Mouse (Mus musculus) hindbrain, postnatal 0 days (tissue): Measurements from ENCODE around the gene Elovl7. TPM values are rescaled to one million over a fixed set of nuclear protein-coding genes. Genes with fewer than 3 reads are reported as not detected.

Source experiments
- ATAC-seq: fragments of 200-750 bp; cut with Nextera tagmentation; 2 replicates; pipeline ENCODE4 v1.8.0; 2017; ENCODE audit warnings: mild to moderate bottlenecking, moderate TSS enrichment, moderate library complexity
- DNase-seq: peaks from one replicate; pipeline ENCODE4 v3.0.0-alpha.2; 2015; ENCODE audit warnings: low spot score
- H3K27ac ChIP-seq: fragments of 300-500 bp; sonication (generic); 2 replicates; pipeline ENCODE4 v1.5.1; 2014; ENCODE audit warnings: mild to moderate bottlenecking
- H3K27me3 ChIP-seq: fragments of 300-500 bp; sonication (generic); 2 replicates; pipeline ENCODE4 v1.6.1; 2014; ENCODE audit warnings: low read length, mixed read lengths; ENCODE audit not compliant: insufficient read depth
- H3K36me3 ChIP-seq: fragments of 300-500 bp; sonication (generic); 2 replicates; pipeline ENCODE4 v1.6.1; 2014; ENCODE audit warnings: low read length, mixed read lengths; ENCODE audit not compliant: insufficient read depth
- H3K4me1 ChIP-seq: fragments of 300-500 bp; sonication (generic); 2 replicates; pipeline ENCODE4 v1.6.1; 2014; ENCODE audit warnings: antibody characterized with exemption, low read length, mixed read lengths; ENCODE audit not compliant: insufficient read depth
- H3K4me2 ChIP-seq: fragments of 300-500 bp; sonication (generic); 2 replicates; pipeline ENCODE4 v1.6.1; 2014; ENCODE audit warnings: low read depth, mild to moderate bottlenecking, low read length, moderate library complexity, mixed read lengths
- H3K4me3 ChIP-seq: fragments of 300-500 bp; sonication (generic); 2 replicates; pipeline ENCODE4 v1.5.1; 2014; ENCODE audit warnings: low read length
- H3K9ac ChIP-seq: fragments of 300-500 bp; sonication (generic); replicated peaks from 2 replicates; pipeline ENCODE4 v1.6.1; 2014; ENCODE audit warnings: mild to moderate bottlenecking, low read length, moderate library complexity, mixed read lengths
- H3K9me3 ChIP-seq: fragments of 300-500 bp; sonication (generic); 2 replicates; pipeline ENCODE4 v1.6.1; 2016; ENCODE audit warnings: low read length, mixed read lengths
- CTCF ChIP-seq: IDR thresholded peaks from 2 replicates; pipeline ENCODE4 v1.5.1; 2016; ENCODE audit warnings: antibody characterized with exemption, control low read depth, low read depth
- WGBS: fragments of 180-500 bp; shearing (Covaris S2); extraction: QIAGEN DNeasy Blood & Tissue Kit; methylation state at CpG from one replicate; pipeline ENCODE4 v1.1.7; 2014; 5-methylcytosine and 5-hydroxymethylcytosine counted together
- polyA plus RNA-seq: library from polyadenylated mRNA; unstranded; fragments of >200 nt; fragmentation: Nextera tagmentation; extraction: Ambion mirVana; gene quantifications from 2 replicates; pipeline ENCODE4 v1.2.1, GENCODE M21; 2015
- total RNA-seq: library from RNA; depleted of rRNA; stranded (reverse); fragments of >200 nt; gene quantifications from 2 replicates; pipeline ENCODE4 v1.2.3, GENCODE M21; 2014

Gene Elovl7
- total and polyA plus RNA-seq, 2 experiments from 2014 or later, result 4.0 to 5.2 TPM

DNA sequence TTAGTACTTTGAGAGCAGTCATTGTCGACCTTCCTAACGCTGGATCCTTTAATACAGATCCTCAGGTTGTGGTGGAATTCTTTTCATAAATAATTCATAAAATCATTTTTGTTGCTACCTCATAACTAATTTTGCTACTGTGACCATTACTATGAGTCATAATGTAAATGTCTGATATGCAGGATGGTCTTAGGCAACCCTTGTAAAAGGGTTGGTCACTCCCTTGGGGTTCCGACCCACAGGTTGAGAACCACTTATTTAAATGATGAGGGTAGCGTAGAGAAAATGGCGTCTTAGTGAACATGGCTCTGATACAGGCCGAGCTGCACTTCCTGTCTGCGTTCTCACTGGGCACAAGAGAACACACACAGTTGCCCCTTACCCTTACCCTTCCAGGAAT is 63.1 kb downstream of the Elovl7 start:
- Histone ChIP-seq H3K9ac (no peak overlapping the region), H3K4me1 (no peaks in the 10 kb centered on the region), H3K36me3 (no peaks in the 10 kb centered on the region), H3K27ac (no peak overlapping the region), H3K4me2 (no peak overlapping the region), H3K9me3 (no peaks in the 10 kb centered on the region), H3K4me3 (no peak overlapping the region), H3K27me3 (no peaks in the 10 kb centered on the region)
- ATAC-seq (no peak), DNase-seq (no peak)
- WGBS, result 78% methylated on average over 7 of the region's 7 CpGs
- TF ChIP-seq CTCF, result no peak

DNA sequence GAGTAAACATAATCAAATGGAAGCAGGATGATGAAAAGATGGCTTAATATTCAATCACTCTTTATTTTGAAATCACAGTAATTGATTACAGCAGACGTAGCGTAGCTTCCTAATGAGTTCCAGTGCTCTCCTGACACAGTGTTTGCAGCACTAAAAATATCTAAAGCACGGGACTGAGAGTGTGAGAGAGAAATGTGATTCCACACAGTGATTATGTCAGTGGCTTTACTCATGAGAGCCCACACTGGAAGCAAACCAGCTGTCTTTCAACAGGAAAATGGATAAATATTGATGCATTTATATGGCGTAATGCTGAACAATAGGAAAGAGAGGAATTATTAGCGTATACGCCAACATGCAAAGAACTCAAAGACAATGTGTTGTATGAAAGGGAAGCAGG is 64.4 kb downstream of the Elovl7 start:
- no peak for TF ChIP-seq CTCF
- Histone ChIP-seq H3K4me2 (no peak overlapping the region), H3K27ac (peak overlapping the region; percentile 32; the same call in 1 of the 2 replicates), H3K4me1 (no peaks in the 10 kb centered on the region), H3K27me3 (no peaks in the 10 kb centered on the region), H3K9me3 (no peaks in the 10 kb centered on the region), H3K9ac (no peak overlapping the region), H3K36me3 (no peaks in the 10 kb centered on the region; the same call in 1 of the 2 replicates), H3K4me3 (no peak overlapping the region)
- DNase-seq, result no peak
- WGBS, result 63% methylated on average over 6 of the region's 6 CpGs
- 0 out of 2 replicates have a peak, but pooled peaks have one; percentile 35 for ATAC-seq

DNA sequence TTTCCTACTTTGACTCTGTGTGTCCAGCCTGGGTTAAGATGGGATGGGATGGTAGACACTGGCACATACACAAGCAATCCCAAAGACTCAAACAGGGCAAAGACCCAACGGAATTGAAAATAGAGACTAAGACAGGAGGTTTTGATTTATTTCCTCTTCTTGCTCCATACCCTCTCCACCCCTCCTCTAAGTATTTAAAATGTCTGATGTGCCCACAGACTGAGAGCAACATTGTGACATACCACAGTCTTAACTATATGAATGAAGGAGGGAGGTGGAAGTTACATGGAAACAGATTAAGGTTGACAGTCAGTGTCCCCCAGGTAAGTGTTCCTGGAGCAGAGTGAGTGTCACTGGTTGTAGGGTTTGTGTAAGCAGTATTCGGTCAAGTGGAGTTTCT is 70.1 kb downstream of the Elovl7 start:
- Histone ChIP-seq H3K27ac (no peak overlapping the region), H3K36me3 (no peaks in the 10 kb centered on the region; the same call in 1 of the 2 replicates), H3K9ac (no peak overlapping the region), H3K9me3 (no peaks in the 10 kb centered on the region), H3K4me2 (no peak overlapping the region), H3K4me1 (no peaks in the 10 kb centered on the region), H3K4me3 (no peak overlapping the region), H3K27me3 (no peaks in the 10 kb centered on the region)
- TF ChIP-seq CTCF, result no peak
- ATAC-seq (no peak), DNase-seq (no peak)
- WGBS, result 93% methylated on average over 2 of the region's 2 CpGs

DNA sequence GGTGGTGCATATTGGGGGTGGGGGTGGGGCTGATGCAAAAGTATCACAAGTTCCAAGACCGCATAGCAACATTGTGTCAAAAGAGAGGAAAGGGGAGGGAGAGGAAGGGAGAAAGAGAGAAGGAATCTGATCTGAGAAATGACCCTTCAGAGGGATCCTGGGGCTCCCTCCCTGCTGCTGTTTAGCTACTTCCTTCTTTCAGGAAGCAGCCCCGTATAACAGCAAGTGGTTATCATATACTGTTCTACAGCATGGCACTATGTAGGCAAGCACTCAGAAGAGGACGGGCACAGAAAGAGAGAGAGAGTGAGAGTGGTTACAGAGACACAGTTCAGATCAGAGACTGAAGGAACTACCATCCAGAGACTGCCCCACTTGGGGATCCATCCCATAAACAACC is 73.7 kb downstream of the Elovl7 start:
- Histone ChIP-seq H3K9ac (no peak overlapping the region), H3K27ac (no peak overlapping the region), H3K4me3 (no peak overlapping the region), H3K4me1 (no peaks in the 10 kb centered on the region), H3K27me3 (no peaks in the 10 kb centered on the region), H3K4me2 (no peak overlapping the region), H3K9me3 (no peaks in the 10 kb centered on the region), H3K36me3 (no peaks in the 10 kb centered on the region; the same call in 1 of the 2 replicates)
- ATAC-seq, result no peak
- TF ChIP-seq CTCF, result no peak
- WGBS, result 67% methylated on average over 3 of the region's 3 CpGs
- DNase-seq, result no peak

DNA sequence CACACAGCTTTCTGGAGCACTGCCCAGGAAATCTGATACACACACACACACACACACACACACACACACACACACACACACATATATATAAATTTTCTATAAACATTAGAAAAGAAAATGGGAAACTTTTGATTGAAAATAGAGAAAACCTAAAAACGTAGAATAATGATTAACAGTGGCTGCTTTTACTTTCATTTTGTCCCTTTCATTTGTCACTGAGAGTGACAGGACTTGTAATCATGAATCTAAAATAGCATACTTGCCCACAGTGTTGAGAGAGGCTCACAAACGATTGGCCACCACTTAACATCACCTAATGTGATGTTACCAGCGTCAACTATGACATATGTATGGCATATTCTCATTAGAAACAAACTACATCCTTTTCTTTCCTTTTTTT is 75.2 kb downstream of the Elovl7 start:
- Histone ChIP-seq H3K27ac (no peak overlapping the region), H3K4me2 (no peak overlapping the region), H3K9me3 (no peaks in the 10 kb centered on the region), H3K9ac (no peak overlapping the region), H3K36me3 (no peaks in the 10 kb centered on the region), H3K4me1 (no peaks in the 10 kb centered on the region), H3K27me3 (no peaks in the 10 kb centered on the region), H3K4me3 (no peak overlapping the region)
- WGBS, result 76% methylated on average over 3 of the region's 3 CpGs
- TF ChIP-seq CTCF, result no peak
- ATAC-seq (no peak), DNase-seq (no peak)

DNA sequence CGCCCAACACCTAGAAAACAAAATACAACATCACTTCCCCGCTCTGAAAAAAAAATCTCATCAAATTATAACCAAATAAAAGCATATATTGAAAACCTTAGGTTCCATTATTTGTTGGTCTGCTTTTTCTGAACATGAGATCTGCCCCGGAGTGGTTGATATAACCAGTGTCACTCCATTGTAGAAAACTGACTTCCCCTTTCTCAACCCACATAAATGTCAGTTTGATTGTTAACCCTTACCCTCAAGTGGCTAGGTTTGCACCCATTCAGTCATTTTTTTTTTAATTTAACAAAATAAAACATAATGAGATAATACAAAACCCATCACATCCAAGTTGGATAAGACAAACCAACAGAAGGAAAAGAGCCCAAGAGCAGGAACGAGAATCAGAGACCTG is 76.1 kb downstream of the Elovl7 start:
- no peak for ATAC-seq
- no peaks in the 10 kb centered on the region for H3K36me3 ChIP-seq
- H3K9ac ChIP-seq, result no peak overlapping the region
- no peak overlapping the region for H3K4me3 ChIP-seq
- no peak overlapping the region for H3K27ac ChIP-seq
- H3K27me3 ChIP-seq, result no peaks in the 10 kb centered on the region
- WGBS, result 92% methylated on average over 4 of the region's 4 CpGs
- no peak overlapping the region for H3K4me2 ChIP-seq
- no peak for DNase-seq
- H3K9me3 ChIP-seq, result no peaks in the 10 kb centered on the region
- no peaks in the 10 kb centered on the region for H3K4me1 ChIP-seq
- no peak for TF ChIP-seq CTCF

DNA sequence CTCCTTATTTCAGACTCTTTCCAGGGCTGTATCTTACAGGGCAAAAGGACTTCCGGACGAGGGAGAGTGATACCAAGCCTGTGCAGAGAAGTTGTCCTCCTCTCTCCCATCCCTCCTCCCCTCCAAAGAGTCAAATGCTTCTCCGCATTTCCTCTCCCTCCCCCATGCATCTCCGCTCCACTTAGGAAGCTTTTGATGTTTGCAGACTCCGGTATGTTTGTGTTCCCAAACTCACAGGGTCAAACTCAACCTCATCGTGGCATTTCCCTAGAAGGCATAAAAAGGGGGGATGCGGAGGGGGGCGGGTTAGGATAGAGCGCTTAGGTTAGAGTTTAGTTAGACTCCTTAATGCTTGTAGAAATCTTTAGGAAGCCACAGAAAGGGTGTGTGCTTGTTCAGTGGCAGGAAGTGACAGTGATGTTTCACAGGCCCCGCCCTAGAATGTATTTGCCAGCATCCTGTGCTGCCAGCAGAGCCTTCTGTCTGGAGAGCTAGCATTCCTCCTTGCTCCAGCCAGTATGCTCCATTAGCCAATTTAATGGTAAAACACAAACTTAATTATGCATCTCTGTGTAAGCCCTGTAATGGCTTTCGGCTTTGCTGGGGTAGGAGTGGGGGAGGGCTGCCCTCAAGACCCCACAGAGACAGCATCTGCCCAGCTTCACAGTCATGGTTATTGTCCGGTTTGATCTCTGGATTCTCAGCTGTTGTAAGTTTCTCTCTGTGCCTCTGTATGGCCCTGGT is 83.3 kb downstream of the Elovl7 start:
- H3K4me3 ChIP-seq, result peak overlapping the region; percentile 23
- ATAC-seq, result peak; percentile 86
- H3K9me3 ChIP-seq, result no peaks in the 10 kb centered on the region
- H3K4me2 ChIP-seq, result peak overlapping the region; percentile 51
- peak; percentile 53 for DNase-seq
- H3K36me3 ChIP-seq, result no peaks in the 10 kb centered on the region
- 0 out of 2 replicates have a peak overlapping the region, but pooled peaks have one; percentile 15 for H3K27ac ChIP-seq
- H3K9ac ChIP-seq, result 0 out of 2 replicates have a peak overlapping the region, but pooled peaks have one; percentile 21
- no peak for TF ChIP-seq CTCF
- H3K4me1 ChIP-seq, result no peaks in the 10 kb centered on the region
- WGBS, result 18% methylated on average over 12 of the region's 12 CpGs
- H3K27me3 ChIP-seq, result no peaks in the 10 kb centered on the region
